Mouse (Mus musculus): ENCODE results near the gene Swi5. TPM values are rescaled to one million over a fixed set of nuclear protein-coding genes. Genes with fewer than 3 reads are reported as not detected.

Gene Swi5
- polyA plus RNA-seq, 1 experiment from 2014 or later, result 286 TPM

DNA sequence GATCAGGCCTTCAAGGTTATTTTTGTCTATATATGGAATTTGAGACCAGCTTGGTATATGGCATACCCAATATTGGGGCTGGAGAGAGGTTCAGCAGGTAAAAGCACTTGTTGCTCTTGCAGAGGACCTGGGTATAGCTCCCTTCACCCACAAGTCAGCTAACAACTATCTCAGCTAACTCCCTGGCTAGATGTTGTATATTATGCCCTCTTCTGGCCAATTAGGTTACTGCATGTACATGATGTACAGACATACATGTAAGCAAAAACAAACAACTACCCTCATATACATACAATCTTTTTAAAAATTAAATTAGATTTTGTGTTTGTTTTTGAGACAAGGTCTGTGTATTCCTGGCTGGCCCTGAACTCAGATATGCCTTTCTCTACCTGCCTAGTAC lies 1.7 kb upstream of the Swi5 start:
- no peak for ATAC-seq (ENCODE audit: extremely low read depth, insufficient number of reproducible peaks, low FRiP score, low TSS enrichment)
- Histone ChIP-seq H3K9me3 (no peaks in the 10 kb centered on the region), H3K36me3 (peaks cover 40% of the 10 kb centered on the region), H3K4me3 (peak overlapping the region; percentile 93), H3K27me3 (replicated peaks) (no peaks in the 10 kb centered on the region), H3K9ac (peak overlapping the region; percentile 90; the same call in 1 of the 2 replicates), H3K4me1 (peaks cover 36% of the 10 kb centered on the region), H3K4me2 (peak overlapping the region; percentile 91), H3K27ac (replicated peaks) (no peak overlapping the region)

DNA sequence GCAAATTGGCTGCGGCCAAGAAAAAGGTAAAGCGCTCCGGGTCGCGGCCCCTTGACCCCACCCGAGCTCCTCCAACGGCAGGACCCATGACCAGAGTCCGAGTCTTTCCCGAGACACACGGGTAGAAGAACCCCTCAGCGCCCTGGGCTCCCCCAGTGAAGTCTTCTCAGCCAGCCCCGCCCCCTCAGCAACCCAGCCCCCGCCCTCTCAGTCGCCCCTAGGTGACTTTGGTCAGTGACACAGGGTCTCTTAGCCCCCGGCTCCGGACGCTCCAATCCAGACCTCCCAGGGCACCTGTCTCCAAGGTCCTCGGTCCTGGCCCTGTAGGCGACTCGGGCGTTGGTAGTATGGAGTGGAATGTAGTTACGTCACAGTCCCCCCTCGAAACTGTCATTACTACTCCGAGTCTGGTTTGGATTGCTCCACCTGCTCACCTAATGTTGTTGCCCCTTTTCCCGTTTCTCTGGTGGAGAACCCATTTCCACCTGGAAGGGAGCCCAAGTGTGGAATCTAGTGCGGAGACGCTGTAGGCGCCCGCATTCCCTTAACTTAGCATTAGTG lies 576 bp upstream of the Swi5 start:
- Histone ChIP-seq H3K27ac (replicated peaks) (peak overlapping the region; percentile 82), H3K4me3 (peak overlapping the region; percentile 93), H3K36me3 (peaks cover 42% of the 10 kb centered on the region), H3K9me3 (no peaks in the 10 kb centered on the region), H3K9ac (peak overlapping the region; percentile 90), H3K27me3 (replicated peaks) (no peaks in the 10 kb centered on the region), H3K4me2 (peak overlapping the region; percentile 91), H3K4me1 (peaks cover 27% of the 10 kb centered on the region)
- WGBS, result 1% methylated on average over 29 of the region's 29 CpGs
- peak; percentile 34 for ATAC-seq (ENCODE audit: extremely low read depth, insufficient number of reproducible peaks, low FRiP score, low TSS enrichment)

DNA sequence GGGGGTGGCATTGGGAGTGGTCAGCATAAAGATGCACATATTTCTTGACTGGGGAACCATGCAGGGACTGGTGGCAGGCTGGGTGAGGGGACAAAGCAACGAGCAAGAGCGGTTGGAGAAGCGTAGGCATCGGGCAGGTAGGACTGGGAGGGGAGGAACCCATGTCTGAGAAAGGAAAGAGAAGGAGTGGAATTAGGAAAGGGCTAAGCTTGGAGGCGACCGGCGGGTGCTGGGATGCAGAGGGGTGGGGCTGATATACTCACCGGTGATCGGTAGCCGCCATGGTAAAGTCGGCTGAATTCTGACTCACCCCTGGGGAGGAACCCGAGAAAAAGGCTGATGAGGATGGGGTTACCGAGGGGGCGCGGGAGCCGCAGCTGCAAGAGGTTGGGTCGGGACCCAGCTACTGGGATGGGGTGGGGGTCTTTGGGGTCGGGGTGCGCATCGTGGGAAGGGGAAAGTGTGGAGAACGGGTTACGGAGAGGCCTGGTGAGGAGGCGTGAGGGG lies 488 bp downstream of the Swi5 start, which contains the start of gene Golga2:
Gene Golga2, plus strand, starts transcription at position 51 of the 507 bp plus-strand sequence.
- Histone ChIP-seq H3K9me3 (no peaks in the 10 kb centered on the region), H3K36me3 (peaks cover 43% of the 10 kb centered on the region), H3K9ac (peak within 1 kb of the TSS; percentile 99), H3K4me2 (peak within 1 kb of the TSS; percentile 91), H3K4me1 (peaks cover 30% of the 10 kb centered on the region), H3K27me3 (replicated peaks) (no peaks in the 10 kb centered on the region), H3K27ac (replicated peaks) (peak within 1 kb of the TSS; percentile 82), H3K4me3 (peak within 1 kb of the TSS; percentile 93)
- WGBS, result 1% methylated on average over 23 of the region's 23 CpGs
- no peak for ATAC-seq (ENCODE audit: extremely low read depth, insufficient number of reproducible peaks, low FRiP score, low TSS enrichment)

DNA sequence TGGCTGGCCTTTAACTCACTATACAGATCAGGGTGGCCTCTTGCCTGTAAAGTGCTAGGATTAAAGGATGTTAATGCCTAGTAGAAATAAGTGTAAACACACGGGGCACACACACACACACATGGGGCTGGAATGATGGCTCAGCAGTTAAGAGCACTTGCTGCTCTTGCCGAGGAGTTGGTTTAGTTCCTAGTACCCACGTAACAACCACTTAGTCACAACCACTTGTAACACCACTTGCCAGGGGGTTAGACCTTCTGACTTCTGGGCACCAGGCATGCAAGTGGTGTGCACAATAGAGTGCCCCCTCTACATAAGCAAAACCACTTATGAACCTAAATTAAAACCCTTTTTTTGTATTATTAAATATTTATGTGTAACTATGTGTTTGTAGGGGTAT lies 3.9 kb downstream of the Swi5 start:
- 86% methylated on average over 3 of the region's 3 CpGs for WGBS
- H3K4me3 ChIP-seq, result no peak overlapping the region
- H3K4me1 ChIP-seq, result peaks cover 17% of the 10 kb centered on the region
- H3K9me3 ChIP-seq, result no peaks in the 10 kb centered on the region
- peaks cover 67% of the 10 kb centered on the region for H3K36me3 ChIP-seq
- H3K27ac ChIP-seq (replicated peaks), result no peak overlapping the region
- H3K27me3 ChIP-seq (replicated peaks), result no peaks in the 10 kb centered on the region
- H3K4me2 ChIP-seq, result no peak overlapping the region
- ATAC-seq (ENCODE audit: extremely low read depth, insufficient number of reproducible peaks, low FRiP score, low TSS enrichment), result no peak
- no peak overlapping the region for H3K9ac ChIP-seq

DNA sequence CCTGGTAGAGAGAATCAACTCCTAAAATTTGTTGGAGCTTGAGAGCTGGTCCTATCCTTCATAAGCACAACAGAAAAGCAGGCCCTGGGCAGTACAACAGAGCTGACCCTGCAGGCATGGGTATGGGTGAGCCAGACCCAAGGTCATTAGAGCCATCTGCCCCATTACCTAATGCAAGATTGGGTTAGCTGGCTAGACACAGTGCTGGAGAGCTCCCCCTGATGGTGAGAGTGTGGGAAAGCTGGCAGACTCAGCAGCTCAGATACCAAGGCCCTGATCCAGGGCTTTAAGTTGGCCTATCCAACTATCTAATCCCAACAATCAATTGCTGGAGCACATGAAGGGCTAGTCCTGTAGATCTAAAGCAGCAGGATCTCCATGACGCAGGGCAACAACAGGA lies 5.1 kb downstream of the Swi5 start:
- no peak for ATAC-seq (ENCODE audit: extremely low read depth, insufficient number of reproducible peaks, low FRiP score, low TSS enrichment)
- H3K36me3 ChIP-seq, result peaks cover 80% of the 10 kb centered on the region
- H3K4me2 ChIP-seq, result no peak overlapping the region
- H3K27me3 ChIP-seq (replicated peaks), result no peaks in the 10 kb centered on the region
- peaks cover 14% of the 10 kb centered on the region for H3K4me1 ChIP-seq
- H3K9me3 ChIP-seq, result no peaks in the 10 kb centered on the region
- H3K4me3 ChIP-seq, result no peak overlapping the region
- WGBS, result 80% methylated on average over 1 of the region's 1 CpGs
- no peak overlapping the region for H3K9ac ChIP-seq
- H3K27ac ChIP-seq (replicated peaks), result 0 out of 2 replicates have a peak overlapping the region, but pooled peaks have one; percentile 0

DNA sequence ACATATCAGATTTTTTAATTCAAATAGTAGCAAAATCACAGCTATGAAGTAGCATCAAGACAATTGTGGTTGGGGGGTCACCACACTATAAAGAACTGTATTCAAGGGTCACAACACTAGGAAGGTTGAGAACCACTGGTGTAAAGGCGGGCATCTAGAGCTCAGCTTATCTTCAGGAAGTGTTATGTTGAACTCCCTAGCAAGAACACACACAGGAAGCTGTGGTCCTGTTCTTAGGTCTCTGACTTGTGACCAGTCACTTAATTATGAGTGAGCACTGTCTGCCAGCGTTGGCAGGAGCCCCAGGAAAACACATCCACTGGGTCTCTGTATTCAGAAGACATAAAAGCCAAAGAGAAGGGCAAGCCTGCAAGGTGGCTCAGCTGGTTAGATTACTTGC lies 5.6 kb downstream of the Swi5 start:
- Histone ChIP-seq H3K9me3 (no peaks in the 10 kb centered on the region), H3K36me3 (peaks cover 84% of the 10 kb centered on the region), H3K4me2 (no peak overlapping the region), H3K4me1 (peaks cover 14% of the 10 kb centered on the region), H3K27ac (replicated peaks) (0 out of 2 replicates have a peak overlapping the region, but pooled peaks have one; percentile 0), H3K27me3 (replicated peaks) (no peaks in the 10 kb centered on the region), H3K9ac (no peak overlapping the region), H3K4me3 (no peak overlapping the region)
- no peak for ATAC-seq (ENCODE audit: extremely low read depth, insufficient number of reproducible peaks, low FRiP score, low TSS enrichment)
- 68% methylated on average over 2 of the region's 2 CpGs for WGBS

DNA sequence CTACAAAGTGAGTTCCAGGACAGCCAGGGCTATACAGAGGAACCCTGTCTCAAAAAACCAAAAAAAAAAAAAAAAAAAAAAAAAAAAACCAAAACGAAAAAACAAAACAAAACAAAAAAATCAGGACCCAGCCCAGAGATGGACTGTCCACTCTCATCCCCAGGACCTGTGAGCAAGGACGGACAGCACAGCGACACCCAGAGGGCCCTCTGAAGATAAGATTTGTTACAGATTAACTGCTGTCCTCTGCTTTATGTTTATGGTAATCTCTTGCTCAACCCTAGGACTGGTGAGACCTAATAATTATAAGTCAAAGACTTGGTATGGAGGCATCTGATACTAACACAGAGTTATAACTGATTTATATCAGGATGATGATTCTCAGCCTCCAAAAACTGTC lies 12.1 kb downstream of the Swi5 start:
- no peaks in the 10 kb centered on the region for H3K9me3 ChIP-seq
- ATAC-seq (ENCODE audit: extremely low read depth, insufficient number of reproducible peaks, low FRiP score, low TSS enrichment), result no peak
- H3K4me2 ChIP-seq, result no peak overlapping the region
- no peak overlapping the region for H3K9ac ChIP-seq
- H3K27ac ChIP-seq (replicated peaks), result no peak overlapping the region
- no peak overlapping the region for H3K4me3 ChIP-seq
- no peaks in the 10 kb centered on the region for H3K27me3 ChIP-seq (replicated peaks)
- 52% methylated on average over 3 of the region's 3 CpGs for WGBS
- H3K36me3 ChIP-seq, result peaks cover 42% of the 10 kb centered on the region
- H3K4me1 ChIP-seq, result no peaks in the 10 kb centered on the region

DNA sequence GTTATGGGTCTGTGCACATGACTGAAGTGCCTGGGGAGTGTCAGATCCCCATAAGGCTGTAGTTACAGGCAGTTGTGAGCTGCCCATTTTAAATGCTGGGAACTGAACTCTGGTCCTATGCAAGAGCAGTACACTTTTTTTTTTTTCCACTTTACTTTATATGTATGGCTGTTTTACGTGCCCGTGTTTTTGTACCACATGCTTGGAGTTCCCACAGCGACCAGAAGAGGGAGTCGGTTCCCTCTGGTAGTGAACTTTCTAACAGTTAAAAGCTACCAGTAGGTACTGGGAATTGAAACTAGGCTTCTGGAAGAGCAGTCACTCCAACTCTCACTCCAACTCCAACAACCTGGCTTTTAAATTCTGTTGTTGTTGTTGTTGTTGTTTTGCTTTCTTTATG lies 27.2 kb downstream of the Swi5 start:
- peak overlapping the region; percentile 82 for H3K4me2 ChIP-seq
- H3K4me1 ChIP-seq, result peaks cover 14% of the 10 kb centered on the region
- H3K4me3 ChIP-seq, result 0 out of 2 replicates have a peak overlapping the region, but pooled peaks have one; percentile 91

DNA sequence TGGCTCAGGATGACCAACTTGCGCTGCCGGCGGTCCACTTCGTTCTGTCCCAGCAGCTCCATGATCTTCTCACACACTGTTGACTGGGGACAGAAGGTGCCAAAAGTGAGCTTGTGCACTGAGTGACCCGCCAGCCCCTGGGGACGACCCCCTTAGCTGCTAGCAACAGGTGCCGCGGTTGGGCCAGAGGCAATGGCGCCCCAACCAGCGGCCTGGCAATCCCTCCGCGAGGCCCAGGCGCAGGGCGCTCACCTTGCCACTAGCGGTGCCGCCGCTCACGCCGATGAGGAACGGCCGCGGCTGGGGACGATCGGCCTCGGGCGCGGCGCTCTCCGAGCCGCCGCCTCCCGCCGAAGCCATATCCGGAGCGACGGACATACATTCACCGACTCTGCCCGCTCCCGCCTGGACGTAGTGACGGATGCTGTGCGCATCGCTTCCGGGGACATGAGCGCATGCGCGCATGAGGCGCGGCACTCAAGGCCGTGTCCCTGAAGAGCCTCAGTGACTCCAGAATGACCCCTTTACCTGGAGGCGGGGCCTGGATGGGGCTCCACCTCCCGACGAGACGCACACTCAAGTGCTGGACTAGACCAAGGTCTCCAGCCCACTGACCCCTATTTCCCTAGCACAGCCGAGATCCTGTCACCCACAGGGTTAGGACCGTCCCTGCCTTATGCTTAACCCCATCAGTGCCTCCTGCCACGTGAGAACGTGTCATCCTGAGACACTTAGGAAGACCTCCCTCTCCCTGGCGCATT lies 28.0 kb downstream of the Swi5 start, which contains the start of gene Uck1:
Gene Uck1, minus strand, starts transcription at position 503 of the 761 bp plus-strand sequence.
- peaks cover 33% of the 10 kb centered on the region for H3K36me3 ChIP-seq
- H3K4me2 ChIP-seq, result peak within 1 kb of the TSS; percentile 82
- peak within 1 kb of the TSS; percentile 87 for H3K9ac ChIP-seq
- H3K9me3 ChIP-seq, result no peaks in the 10 kb centered on the region
- peak within 1 kb of the TSS; percentile 91 for H3K4me3 ChIP-seq
- ATAC-seq (ENCODE audit: extremely low read depth, insufficient number of reproducible peaks, low FRiP score, low TSS enrichment), result peak; percentile 82
- WGBS, result 1% methylated on average over 59 of the region's 59 CpGs
- H3K27ac ChIP-seq (replicated peaks), result peak within 1 kb of the TSS; percentile 53
- H3K27me3 ChIP-seq (replicated peaks), result no peaks in the 10 kb centered on the region
- peaks cover 14% of the 10 kb centered on the region for H3K4me1 ChIP-seq

More for the DNA sequence above, 27.2 kb downstream of the Swi5 start:
- ATAC-seq (ENCODE audit: extremely low read depth, insufficient number of reproducible peaks, low FRiP score, low TSS enrichment), result no peak
- Histone ChIP-seq H3K27ac (replicated peaks) (no peak overlapping the region), H3K9ac (no peak overlapping the region), H3K36me3 (peaks cover 31% of the 10 kb centered on the region), H3K9me3 (no peaks in the 10 kb centered on the region), H3K27me3 (replicated peaks) (no peaks in the 10 kb centered on the region)
- 33% methylated on average over 4 of the region's 4 CpGs for WGBS

DNA sequence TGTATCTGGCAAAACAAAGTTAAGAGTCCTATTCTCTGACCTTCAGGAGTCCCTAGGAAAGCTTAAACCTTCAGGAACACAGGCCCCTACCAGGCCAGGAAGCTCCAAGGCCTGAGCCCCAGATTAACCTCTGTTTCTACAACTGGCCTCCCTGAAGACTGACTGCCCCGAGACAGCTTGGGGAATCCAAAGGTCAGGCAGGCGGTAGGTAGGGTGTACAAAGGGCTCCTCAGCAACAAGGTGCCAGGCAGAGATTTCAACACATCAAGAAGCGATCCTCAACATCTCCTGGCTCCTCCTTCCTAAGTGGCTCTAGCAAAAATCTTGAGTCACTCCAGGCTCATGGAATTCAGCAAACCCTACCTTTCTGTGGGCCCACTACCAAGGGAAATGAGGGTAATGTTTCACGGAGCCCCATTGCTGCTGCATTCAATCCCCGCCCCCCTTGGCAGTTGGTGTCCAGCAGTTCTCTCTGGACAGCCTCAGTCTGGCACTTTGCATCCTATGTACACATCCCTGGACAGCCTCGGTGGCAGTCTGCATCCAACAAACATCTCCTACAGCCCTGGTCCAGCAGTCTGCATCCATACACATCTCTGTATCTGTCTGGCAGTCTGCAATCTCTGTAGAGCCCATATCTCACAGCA lies 28.9 kb downstream of the Swi5 start:
- Histone ChIP-seq H3K4me3 (peak overlapping the region; percentile 91), H3K4me2 (peak overlapping the region; percentile 82), H3K36me3 (peaks cover 41% of the 10 kb centered on the region), H3K4me1 (peaks cover 14% of the 10 kb centered on the region), H3K9me3 (no peaks in the 10 kb centered on the region), H3K9ac (peak overlapping the region; percentile 87), H3K27ac (replicated peaks) (peak overlapping the region; percentile 53; the same call in 1 of the 2 replicates), H3K27me3 (replicated peaks) (no peaks in the 10 kb centered on the region)
- ATAC-seq (ENCODE audit: extremely low read depth, insufficient number of reproducible peaks, low FRiP score, low TSS enrichment), result no peak
- 51% methylated on average over 6 of the region's 6 CpGs for WGBS

DNA sequence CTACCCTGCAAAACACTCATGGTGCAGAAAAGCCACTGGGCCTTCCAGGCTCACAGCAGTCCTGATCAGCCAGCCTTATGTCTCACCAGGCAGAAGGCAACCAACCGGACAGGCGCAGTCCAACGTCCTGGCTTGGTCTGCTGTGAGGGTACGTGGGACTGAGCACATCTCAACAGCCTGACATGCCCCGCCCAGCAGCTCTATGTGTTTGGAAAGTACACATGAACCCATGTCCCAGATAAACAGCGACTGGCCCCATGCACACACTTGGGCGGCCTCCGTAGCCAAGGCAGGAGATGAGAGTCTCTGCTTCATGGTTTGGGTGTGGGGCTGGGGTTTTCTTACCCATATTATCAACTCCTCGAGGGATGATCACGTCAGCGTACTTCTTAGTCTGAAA lies 31.6 kb downstream of the Swi5 start:
- no peak overlapping the region for H3K4me2 ChIP-seq
- H3K27me3 ChIP-seq (replicated peaks), result no peaks in the 10 kb centered on the region
- H3K9me3 ChIP-seq, result no peaks in the 10 kb centered on the region
- 87% methylated on average over 11 of the region's 11 CpGs for WGBS
- no peak overlapping the region for H3K27ac ChIP-seq (replicated peaks)
- no peak for ATAC-seq (ENCODE audit: extremely low read depth, insufficient number of reproducible peaks, low FRiP score, low TSS enrichment)
- peaks cover 68% of the 10 kb centered on the region for H3K36me3 ChIP-seq
- no peak overlapping the region for H3K4me3 ChIP-seq
- H3K4me1 ChIP-seq, result peaks cover 14% of the 10 kb centered on the region
- no peak overlapping the region for H3K9ac ChIP-seq
